Mouse (Mus musculus) olfactory bulb, adult 2 months (tissue): Measurements from ENCODE around the gene Mrpl20.

Experiments
- CTCF ChIP-seq: fragments of 200-500 bp; IDR thresholded peaks from 2 replicates; pipeline ENCODE4 v1.5.1; 2012; ENCODE audit warnings: low read depth, mild to moderate bottlenecking, low read length, moderate library complexity; ENCODE audit not compliant: insufficient read depth
- POLR2A ChIP-seq: fragments of 200-500 bp; IDR thresholded peaks from 2 replicates; pipeline ENCODE4 v1.6.1; 2012; ENCODE audit warnings: mild to moderate bottlenecking, low read depth, low read length, moderate library complexity; ENCODE audit not compliant: insufficient read depth

- TF ChIP-seq CTCF (no peak), POLR2A (no peak)
Observed at GRCm38 (mm10) chr4:155840076-155841002, 37.7 kb downstream of the Mrpl20 start.
